Mouse (Mus musculus): ENCODE data around the gene B3gnt9. TPM values are rescaled to one million over a fixed set of nuclear protein-coding genes. Genes with fewer than 3 reads are reported as not detected.

The B3gnt9 gene
- 2.3 TPM for total RNA-seq (2023)

GRCm38 (mm10) chr8:105254966-105255350 lies at the start of gene B3gnt9:
Gene B3gnt9, minus strand, starts transcription at chr8:105255153.

GRCm38 (mm10) chr8:105297511-105298192 lies 42.7 kb upstream of the B3gnt9 start, which contains the start of gene E2f4:
Gene E2f4, plus strand, starts transcription at chr8:105297663.

GRCm38 (mm10) chr8:105295895-105296573 lies 41.1 kb upstream of the B3gnt9 start, which contains the start of gene Exoc3l:
Gene Exoc3l, minus strand, starts transcription at chr8:105296101.

GRCm38 (mm10) chr8:105289805-105290460 lies 35.0 kb upstream of the B3gnt9 start, which contains the start of gene 4931428F04Rik:
Gene 4931428F04Rik, minus strand, starts transcription at chr8:105289864.

GRCm38 (mm10) chr8:105275840-105276239 lies 20.9 kb upstream of the B3gnt9 start, which contains the start of gene Nol3:
Gene Nol3, plus strand, starts transcription at chr8:105276140.

GRCm38 (mm10) chr8:105269461-105269947 lies 14.6 kb upstream of the B3gnt9 start, which contains the start of gene Hsf4:
Gene Hsf4, plus strand, starts transcription at chr8:105269801.

GRCm38 (mm10) chr8:105264024-105264982 lies 9.3 kb upstream of the B3gnt9 start, which contains the start of the genes Tradd and Fbxl8:
Gene Tradd, minus strand, starts transcription at chr8:105264609.
Gene Fbxl8, plus strand, starts transcription at chr8:105264648.

GRCm38 (mm10) chr8:105224413-105225271 lies 30.3 kb downstream of the B3gnt9 start, which contains the start of gene D230025D16Rik:
Gene D230025D16Rik, plus strand, starts transcription at chr8:105225145.

Other genes starting within 250 kb of the B3gnt9 start
- not detected for gene Ces3a, start 206.6 kb downstream of the B3gnt9 start, total RNA-seq (2023)
- gene Ces3b, start 171.4 kb downstream of the B3gnt9 start, total RNA-seq (2023), result not detected
- gene Ces4a, start 123.4 kb downstream of the B3gnt9 start, total RNA-seq (2023), result not detected
- 96.8 TPM for gene Cbfb, start 84.5 kb downstream of the B3gnt9 start, total RNA-seq (2023)
- 23.3 TPM for gene D230025D16Rik, start 30.0 kb downstream of the B3gnt9 start, total RNA-seq (2023)
- gene Tradd, start 9.5 kb upstream of the B3gnt9 start, total RNA-seq (2023), result 22.7 TPM
- gene Fbxl8, start 9.5 kb upstream of the B3gnt9 start, total RNA-seq (2023), result 10.0 TPM
- 0.94 TPM for gene Hsf4, start 14.6 kb upstream of the B3gnt9 start, total RNA-seq (2023)
- gene Nol3, start 21.0 kb upstream of the B3gnt9 start, total RNA-seq (2023), result not detected
- 5.0 TPM for gene 4931428F04Rik, start 34.7 kb upstream of the B3gnt9 start, total RNA-seq (2023)
- gene Exoc3l, start 40.9 kb upstream of the B3gnt9 start, total RNA-seq (2023), result 0.67 TPM
- gene E2f4, start 42.5 kb upstream of the B3gnt9 start, total RNA-seq (2023), result 90.3 TPM
- 4.6 TPM for gene Elmo3, start 50.4 kb upstream of the B3gnt9 start, total RNA-seq (2023)
- 5.3 TPM for gene Lrrc29, start 71.1 kb upstream of the B3gnt9 start, total RNA-seq (2023)
- 25.6 TPM for gene Tmem208, start 71.2 kb upstream of the B3gnt9 start, total RNA-seq (2023)
- gene Fhod1, start 92.8 kb upstream of the B3gnt9 start, total RNA-seq (2023), result 17.7 TPM
- gene Slc9a5, start 93.7 kb upstream of the B3gnt9 start, total RNA-seq (2023), result 0.82 TPM
- gene Plekhg4, start 118.1 kb upstream of the B3gnt9 start, total RNA-seq (2023), result not detected
- not detected for gene Kctd19, start 158.3 kb upstream of the B3gnt9 start, total RNA-seq (2023)
- not detected for gene Lrrc36, start 158.4 kb upstream of the B3gnt9 start, total RNA-seq (2023)
- gene Tppp3, start 216.4 kb upstream of the B3gnt9 start, total RNA-seq (2023), result 0.82 TPM
- gene Zdhhc1, start 241.7 kb upstream of the B3gnt9 start, total RNA-seq (2023), result 4.3 TPM

All from CD4-positive naive resting alpha-beta T cell, adult 76 days (primary cell).